Mouse (Mus musculus) retina, postnatal 7 days (tissue): Measurements from ENCODE around the gene Gcgr.
"Not testable (repeated sequence)": the region's sequence is repeated elsewhere in the genome, so short reads cannot be mapped to it uniquely, and the experiment has no call there.

Source experiments
- DNase-seq: peaks from one replicate; pipeline ENCODE4 v3.0.0-alpha.2; 2012; ENCODE audit warnings: low read depth, low spot score

The Gcgr gene

GRCm38 (mm10) chr11:120571754-120572416, 41.4 kb downstream of the Gcgr start:
- no peak for DNase-seq

- DNase-seq: no peak
These were observed 41.9 kb downstream of the Gcgr start for GRCm38 (mm10) chr11:120572417-120572751.

GRCm38 (mm10) chr11:120572752-120573584, 42.5 kb downstream of the Gcgr start, which contains the start of gene P4hb:
Gene P4hb (minus strand): TSS chr11:120573253.
- DNase-seq: peak; percentile 99

- no peak for DNase-seq
These were observed 43.2 kb downstream of the Gcgr start for GRCm38 (mm10) chr11:120573585-120574277.

GRCm38 (mm10) chr11:120574278-120574600, 43.7 kb downstream of the Gcgr start:
- DNase-seq: no peak

GRCm38 (mm10) chr11:120575046-120575445, 44.5 kb downstream of the Gcgr start:
- no peak for DNase-seq

- DNase-seq: no peak
These were observed 45.4 kb downstream of the Gcgr start for GRCm38 (mm10) chr11:120575940-120576339.

- DNase-seq: no peak
These were observed 46.0 kb downstream of the Gcgr start for GRCm38 (mm10) chr11:120576365-120576981.

GRCm38 (mm10) chr11:120577211-120578023, 46.9 kb downstream of the Gcgr start:
- no peak for DNase-seq

GRCm38 (mm10) chr11:120578024-120578693, 47.7 kb downstream of the Gcgr start:
- no peak for DNase-seq

- DNase-seq: no peak
These were observed 48.3 kb downstream of the Gcgr start for GRCm38 (mm10) chr11:120578694-120579243.

- DNase-seq: no peak
These were observed 49.0 kb downstream of the Gcgr start for GRCm38 (mm10) chr11:120579316-120580107.

GRCm38 (mm10) chr11:120580190-120580589, 49.7 kb downstream of the Gcgr start:
- no peak for DNase-seq

GRCm38 (mm10) chr11:120580871-120581331, 50.4 kb downstream of the Gcgr start:
- DNase-seq: no peak

GRCm38 (mm10) chr11:120581490-120582267, 51.2 kb downstream of the Gcgr start, which contains the start of gene Arhgdia:
Gene Arhgdia (minus strand): TSS chr11:120581624.
- peak; percentile 84 for DNase-seq

GRCm38 (mm10) chr11:120582268-120582981, 51.9 kb downstream of the Gcgr start:
- DNase-seq: no peak

GRCm38 (mm10) chr11:120582982-120583293, 52.4 kb downstream of the Gcgr start:
- not testable (repeated sequence) for DNase-seq

GRCm38 (mm10) chr11:120583937-120584336, 53.4 kb downstream of the Gcgr start:
- DNase-seq: no peak
